Mouse (Mus musculus): ENCODE data around the gene Wdr86. TPM values are rescaled to one million over a fixed set of nuclear protein-coding genes. Genes with fewer than 3 reads are reported as not detected.

Gene Wdr86
- polyA plus RNA-seq, 1 experiment = 2.5 TPM

DNA sequence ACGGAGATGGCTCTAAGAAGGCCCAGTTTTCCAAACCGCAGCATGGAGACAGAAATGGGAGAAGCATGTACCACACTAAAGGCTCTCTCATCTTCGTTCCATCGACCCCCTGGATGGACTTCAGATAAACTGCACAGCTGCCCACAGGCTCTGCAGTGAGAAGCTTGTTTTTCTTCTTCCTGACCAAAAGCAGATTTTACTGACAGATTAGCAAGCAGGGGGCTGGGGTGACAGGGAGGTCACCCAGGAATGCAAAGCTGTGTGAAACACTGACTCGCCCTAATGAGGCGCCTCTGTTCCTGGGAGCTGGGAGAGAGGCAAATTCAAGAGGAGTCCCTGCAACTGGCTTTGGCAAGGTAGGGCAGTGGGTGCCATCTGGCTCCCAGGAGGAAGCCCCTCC, 17.0 kb upstream of the Wdr86 start:
- WGBS = 34% methylated on average over 6 of the region's 6 CpGs

DNA sequence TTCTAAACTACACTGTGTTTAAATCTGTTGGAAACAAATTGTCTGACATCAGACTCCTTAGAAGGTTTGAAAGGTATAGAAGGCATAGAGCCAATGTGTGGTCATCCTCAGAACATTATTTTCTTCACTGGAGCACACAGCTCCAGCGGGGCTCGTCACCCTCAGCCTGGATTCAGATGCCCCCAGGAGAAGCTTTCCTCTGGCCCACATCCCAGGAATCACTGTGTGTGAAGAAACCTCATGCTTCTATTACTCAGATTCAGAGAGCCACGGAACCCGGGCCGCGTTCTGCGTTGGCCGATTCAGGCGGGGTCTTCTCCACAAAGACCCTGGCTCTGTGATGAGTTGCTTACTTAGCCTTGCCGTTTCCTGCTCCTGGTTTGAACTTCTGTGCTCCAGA, 13.4 kb upstream of the Wdr86 start:
- no peak overlapping the region for H3K27ac ChIP-seq (ENCODE audit: insufficient read depth, low read depth, low read length)
- no peaks in the 10 kb centered on the region for H3K27me3 ChIP-seq (ENCODE audit: control insufficient read depth, insufficient read depth, low read length)
- H3K36me3 ChIP-seq (ENCODE audit: control insufficient read depth, insufficient read depth, low read length) = no peaks in the 10 kb centered on the region
- no peaks in the 10 kb centered on the region; the same call in 1 of the 2 replicates for H3K4me1 ChIP-seq (ENCODE audit: control insufficient read depth, insufficient read depth, insufficient read length, low read length)
- no peak overlapping the region for H3K4me3 ChIP-seq (ENCODE audit: low read depth, low read length)
- 90% methylated on average over 10 of the region's 10 CpGs for WGBS
- TF ChIP-seq POLR2A (IDR thresholded peaks at IDR 0.05; ENCODE audit: low read depth, low read length) (no peak), CTCF (IDR thresholded peaks at IDR 0.05; ENCODE audit: extremely low read depth, insufficient read length, insufficient replicate concordance, low read depth, low read length) (no peak)

More for the DNA sequence above, 17.0 kb upstream of the Wdr86 start:
- H3K27ac ChIP-seq (ENCODE audit: insufficient read depth, low read depth, low read length) = no peak overlapping the region
- TF ChIP-seq POLR2A (IDR thresholded peaks at IDR 0.05; ENCODE audit: low read depth, low read length) = no peak
- TF ChIP-seq CTCF (IDR thresholded peaks at IDR 0.05; ENCODE audit: extremely low read depth, insufficient read length, insufficient replicate concordance, low read depth, low read length) = no peak
- H3K36me3 ChIP-seq (ENCODE audit: control insufficient read depth, insufficient read depth, low read length) = no peaks in the 10 kb centered on the region
- H3K4me1 ChIP-seq (ENCODE audit: control insufficient read depth, insufficient read depth, insufficient read length, low read length) = peaks cover 16% of the 10 kb centered on the region
- no peaks in the 10 kb centered on the region for H3K27me3 ChIP-seq (ENCODE audit: control insufficient read depth, insufficient read depth, low read length)
- no peak overlapping the region for H3K4me3 ChIP-seq (ENCODE audit: low read depth, low read length)

DNA sequence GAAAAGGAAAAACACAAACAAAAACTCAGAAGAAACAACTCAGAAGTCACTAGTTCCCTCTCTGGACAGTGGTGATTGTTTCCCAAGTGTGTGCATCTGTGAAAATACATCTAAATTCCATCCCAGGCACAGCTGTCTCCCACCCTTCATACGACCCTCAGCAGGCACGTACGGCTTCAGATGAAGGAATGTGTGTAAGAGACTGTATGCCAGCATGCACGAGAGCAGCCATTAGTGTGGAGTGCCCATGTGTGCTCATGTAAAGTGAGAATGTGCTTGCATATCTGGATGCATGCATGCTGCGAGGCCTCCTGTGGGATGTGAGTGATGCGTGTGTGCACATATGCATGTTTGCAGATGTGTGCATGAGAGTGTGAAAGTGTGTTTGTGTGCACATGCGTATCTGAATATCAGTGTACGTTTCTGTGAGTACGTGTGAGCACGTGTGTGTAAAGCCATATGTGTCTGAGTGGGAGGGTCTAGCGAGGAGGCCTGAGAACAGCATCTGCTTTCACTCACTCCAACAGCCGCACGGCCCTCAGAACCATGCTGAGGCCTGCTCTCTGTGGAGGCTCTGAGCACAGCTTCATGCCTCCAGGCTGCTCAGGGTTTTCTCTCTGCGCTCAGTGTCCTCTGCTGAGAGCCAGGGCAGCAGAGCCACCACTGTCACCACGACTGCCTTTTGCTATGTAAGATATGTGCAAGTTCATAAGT, 10.8 kb upstream of the Wdr86 start:
- WGBS = 83% methylated on average over 15 of the region's 15 CpGs
- Histone ChIP-seq H3K4me3 (ENCODE audit: low read depth, low read length) (no peak overlapping the region), H3K27me3 (ENCODE audit: control insufficient read depth, insufficient read depth, low read length) (no peaks in the 10 kb centered on the region), H3K4me1 (ENCODE audit: control insufficient read depth, insufficient read depth, insufficient read length, low read length) (no peaks in the 10 kb centered on the region), H3K36me3 (ENCODE audit: control insufficient read depth, insufficient read depth, low read length) (no peaks in the 10 kb centered on the region), H3K27ac (ENCODE audit: insufficient read depth, low read depth, low read length) (no peak overlapping the region)
- TF ChIP-seq POLR2A (IDR thresholded peaks at IDR 0.05; ENCODE audit: low read depth, low read length) = no peak
- no peak for TF ChIP-seq CTCF (IDR thresholded peaks at IDR 0.05; ENCODE audit: extremely low read depth, insufficient read length, insufficient replicate concordance, low read depth, low read length)

DNA sequence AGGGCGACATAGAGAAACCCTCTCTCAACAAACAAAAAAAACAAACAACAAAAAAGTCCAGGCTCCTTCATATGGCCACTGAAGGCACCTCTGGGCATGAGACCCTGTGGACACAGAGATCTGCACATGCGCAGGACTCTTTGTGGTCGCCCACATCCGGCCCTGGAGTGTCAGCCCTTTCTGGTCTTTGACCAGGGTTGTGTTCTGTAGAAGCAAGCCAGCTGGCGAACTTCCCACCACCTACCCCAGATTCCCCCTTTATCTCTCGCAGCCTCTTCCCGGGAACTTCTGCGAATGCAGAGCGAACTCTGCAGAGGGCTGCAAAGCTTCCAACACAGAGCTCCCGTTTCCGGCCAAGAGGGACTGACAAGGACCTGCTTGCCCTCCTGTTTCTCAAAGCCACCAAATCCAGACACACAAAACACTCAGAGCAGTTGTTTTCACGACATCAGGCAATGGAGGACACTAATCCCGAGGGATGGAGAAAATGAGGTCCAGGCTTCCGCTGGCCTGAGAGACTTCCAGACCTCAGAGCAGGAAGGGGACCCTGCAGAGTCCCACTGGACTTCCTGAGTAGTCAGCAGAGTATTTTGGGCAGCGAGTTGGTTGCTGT, 8.7 kb upstream of the Wdr86 start:
- Histone ChIP-seq H3K4me1 (ENCODE audit: control insufficient read depth, insufficient read depth, insufficient read length, low read length) (no peaks in the 10 kb centered on the region), H3K36me3 (ENCODE audit: control insufficient read depth, insufficient read depth, low read length) (no peaks in the 10 kb centered on the region), H3K27me3 (ENCODE audit: control insufficient read depth, insufficient read depth, low read length) (no peaks in the 10 kb centered on the region), H3K27ac (ENCODE audit: insufficient read depth, low read depth, low read length) (peak overlapping the region; percentile 48), H3K4me3 (ENCODE audit: low read depth, low read length) (peak overlapping the region; percentile 13; the same call in 1 of the 2 replicates)
- 48% methylated on average over 15 of the region's 15 CpGs for WGBS
- TF ChIP-seq POLR2A (IDR thresholded peaks at IDR 0.05; ENCODE audit: low read depth, low read length) (0 out of 2 replicates have a peak, but pooled peaks have one; percentile 25), CTCF (IDR thresholded peaks at IDR 0.05; ENCODE audit: extremely low read depth, insufficient read length, insufficient replicate concordance, low read depth, low read length) (no peak)

DNA sequence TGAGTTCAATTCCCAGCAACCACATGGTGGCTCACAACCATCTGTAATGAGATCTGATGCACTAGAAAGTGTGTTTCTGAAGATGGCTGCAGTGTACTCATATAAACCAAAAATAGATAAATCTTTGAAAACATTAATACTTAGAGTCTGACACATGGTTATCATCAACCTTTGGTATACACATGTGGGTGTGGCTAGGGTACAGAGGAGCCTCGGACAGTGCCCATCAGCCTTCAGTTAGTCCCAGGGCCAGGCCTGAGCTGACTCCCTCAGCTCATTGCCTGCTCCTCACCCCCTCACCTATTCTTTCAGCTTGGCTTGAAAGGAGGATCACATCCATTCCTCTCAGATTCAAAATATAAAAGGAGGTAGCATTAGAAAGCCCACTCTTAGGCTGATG, 8.0 kb upstream of the Wdr86 start:
- TF ChIP-seq POLR2A (IDR thresholded peaks at IDR 0.05; ENCODE audit: low read depth, low read length) = no peak
- TF ChIP-seq CTCF (IDR thresholded peaks at IDR 0.05; ENCODE audit: extremely low read depth, insufficient read length, insufficient replicate concordance, low read depth, low read length) = no peak
- Histone ChIP-seq H3K4me1 (ENCODE audit: control insufficient read depth, insufficient read depth, insufficient read length, low read length) (no peaks in the 10 kb centered on the region), H3K27ac (ENCODE audit: insufficient read depth, low read depth, low read length) (peak overlapping the region; percentile 4; the same call in 1 of the 2 replicates), H3K27me3 (ENCODE audit: control insufficient read depth, insufficient read depth, low read length) (no peaks in the 10 kb centered on the region), H3K4me3 (ENCODE audit: low read depth, low read length) (no peak overlapping the region), H3K36me3 (ENCODE audit: control insufficient read depth, insufficient read depth, low read length) (no peaks in the 10 kb centered on the region)
- 31% methylated on average over 1 of the region's 1 CpGs for WGBS

DNA sequence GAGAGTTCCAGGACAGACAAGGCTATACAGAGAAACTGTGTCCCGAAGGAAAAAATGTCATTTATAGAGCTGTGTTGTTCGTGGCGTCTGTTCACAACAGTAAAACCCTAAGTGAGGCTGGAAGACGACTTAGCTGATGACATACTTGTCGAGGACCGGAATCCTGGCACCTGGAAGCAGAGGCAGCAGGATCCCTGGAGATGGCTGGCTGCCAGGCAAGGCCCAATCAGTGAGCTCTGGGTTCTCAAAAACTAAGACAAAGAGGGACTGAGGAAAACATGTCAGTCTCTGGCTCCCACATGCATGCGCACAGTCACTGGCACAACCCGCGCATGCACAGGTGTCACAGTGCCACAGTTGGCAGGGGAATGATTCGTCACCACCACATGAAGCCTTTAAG, 7.1 kb upstream of the Wdr86 start:
- WGBS = 95% methylated on average over 10 of the region's 10 CpGs
- H3K4me3 ChIP-seq (ENCODE audit: low read depth, low read length) = no peak overlapping the region
- no peaks in the 10 kb centered on the region for H3K27me3 ChIP-seq (ENCODE audit: control insufficient read depth, insufficient read depth, low read length)
- TF ChIP-seq CTCF (IDR thresholded peaks at IDR 0.05; ENCODE audit: extremely low read depth, insufficient read length, insufficient replicate concordance, low read depth, low read length) (no peak), POLR2A (IDR thresholded peaks at IDR 0.05; ENCODE audit: low read depth, low read length) (no peak)
- no peak overlapping the region for H3K27ac ChIP-seq (ENCODE audit: insufficient read depth, low read depth, low read length)
- H3K36me3 ChIP-seq (ENCODE audit: control insufficient read depth, insufficient read depth, low read length) = no peaks in the 10 kb centered on the region
- H3K4me1 ChIP-seq (ENCODE audit: control insufficient read depth, insufficient read depth, insufficient read length, low read length) = no peaks in the 10 kb centered on the region

DNA sequence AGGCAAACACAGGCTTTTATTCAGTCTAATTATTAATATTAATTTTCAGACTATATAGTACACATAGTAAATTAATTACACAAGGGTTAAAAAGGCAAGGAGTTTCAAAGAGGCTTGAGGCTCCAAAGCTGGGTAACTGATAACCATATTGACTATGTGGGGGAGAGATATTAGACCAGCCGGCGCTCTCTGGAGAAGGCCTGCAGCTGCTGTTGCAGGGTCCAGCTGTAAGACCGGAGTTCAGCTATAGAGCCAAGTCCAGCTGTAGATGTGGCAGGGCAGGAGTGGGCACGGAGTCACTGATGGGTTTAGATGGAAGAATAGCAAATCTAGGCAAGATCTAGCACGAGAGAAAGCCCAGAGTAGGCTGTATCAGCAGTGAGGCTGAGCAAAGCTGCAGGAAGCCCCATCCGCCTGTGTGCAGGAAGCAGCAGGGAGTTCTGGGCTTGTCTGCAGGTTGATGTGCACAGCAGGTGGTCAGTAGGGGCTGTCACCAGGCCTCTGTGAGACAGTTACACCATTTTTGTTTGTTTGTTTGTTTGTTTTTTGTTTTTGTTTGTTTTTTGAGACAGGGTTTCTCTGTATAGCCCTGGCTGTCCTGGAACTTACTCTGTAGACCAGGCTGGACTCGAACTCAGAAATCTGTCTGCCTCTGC, 3.4 kb upstream of the Wdr86 start:
- Histone ChIP-seq H3K27me3 (ENCODE audit: control insufficient read depth, insufficient read depth, low read length) (peaks cover 26% of the 10 kb centered on the region), H3K4me1 (ENCODE audit: control insufficient read depth, insufficient read depth, insufficient read length, low read length) (peaks cover 15% of the 10 kb centered on the region), H3K4me3 (ENCODE audit: low read depth, low read length) (no peak overlapping the region), H3K27ac (ENCODE audit: insufficient read depth, low read depth, low read length) (no peak overlapping the region), H3K36me3 (ENCODE audit: control insufficient read depth, insufficient read depth, low read length) (no peaks in the 10 kb centered on the region)
- TF ChIP-seq CTCF (IDR thresholded peaks at IDR 0.05; ENCODE audit: extremely low read depth, insufficient read length, insufficient replicate concordance, low read depth, low read length) (no peak), POLR2A (IDR thresholded peaks at IDR 0.05; ENCODE audit: low read depth, low read length) (no peak)
- WGBS = 46% methylated on average over 7 of the region's 7 CpGs

Data from small intestine, adult 2 months (tissue).